Mouse (Mus musculus) liver, postnatal 0 days (tissue): Measurements from ENCODE around the gene Acox2. TPM values are rescaled to one million over a fixed set of nuclear protein-coding genes. Genes with fewer than 3 reads are reported as not detected.
A peak's percentile ranks its signal among the peaks of the same experiment; 100 is the strongest.

Experiments used
- ATAC-seq: fragments of 200-750 bp; cut with Nextera tagmentation; 2 replicates; pipeline ENCODE4 v1.8.0; 2017; ENCODE audit warnings: mild to moderate bottlenecking, moderate library complexity
- DNase-seq: peaks from one replicate; pipeline ENCODE4 v3.0.0-alpha.2; 2016
- H3K27ac ChIP-seq: fragments of 300-500 bp; sonication (generic); 2 replicates; pipeline ENCODE4 v1.5.1; 2014; ENCODE audit warnings: antibody characterized with exemption, moderate library complexity, mild to moderate bottlenecking, low read depth
- H3K27me3 ChIP-seq: fragments of 300-500 bp; sonication (generic); 2 replicates; pipeline ENCODE4 v1.6.1; 2014; ENCODE audit warnings: low read length, control low read depth, mixed read lengths; ENCODE audit not compliant: insufficient read depth
- H3K36me3 ChIP-seq: fragments of 300-500 bp; sonication (generic); replicated peaks from 2 replicates; pipeline ENCODE4 v1.6.1; 2014; ENCODE audit warnings: mild to moderate bottlenecking, control low read depth, low read length, moderate library complexity, mixed read lengths; ENCODE audit not compliant: insufficient read depth
- H3K4me1 ChIP-seq: fragments of 300-500 bp; sonication (generic); 2 replicates; pipeline ENCODE4 v1.6.1; 2014; ENCODE audit warnings: antibody characterized with exemption, mild to moderate bottlenecking, control low read depth; ENCODE audit not compliant: insufficient read depth
- H3K4me2 ChIP-seq: fragments of 300-500 bp; sonication (generic); 2 replicates; pipeline ENCODE4 v1.6.1; 2014; ENCODE audit warnings: low read depth, mild to moderate bottlenecking, low read length, moderate library complexity, mixed read lengths
- H3K4me3 ChIP-seq: fragments of 300-500 bp; sonication (generic); 2 replicates; pipeline ENCODE4 v1.5.1; 2014; ENCODE audit warnings: low read depth, low read length
- H3K9ac ChIP-seq: fragments of 300-500 bp; sonication (generic); replicated peaks from 2 replicates; pipeline ENCODE4 v1.6.1; 2014; ENCODE audit warnings: mild to moderate bottlenecking, moderate library complexity
- H3K9me3 ChIP-seq: fragments of 300-500 bp; sonication (generic); 2 replicates; pipeline ENCODE4 v1.6.1; 2016; ENCODE audit warnings: mild to moderate bottlenecking, control low read depth, low read length, mixed read lengths
- CTCF ChIP-seq: sonication (generic); IDR thresholded peaks from 2 replicates; pipeline ENCODE4 v1.5.1; 2016; ENCODE audit warnings: antibody characterized with exemption, low read depth
- EP300 ChIP-seq: IDR thresholded peaks from 2 replicates; pipeline ENCODE4 v1.6.1; 2016; ENCODE audit warnings: antibody characterized with exemption, low read depth, mild to moderate bottlenecking
- WGBS: fragments of 180-500 bp; shearing (Covaris S2); extraction: QIAGEN DNeasy Blood & Tissue Kit; methylation state at CpG from one replicate; pipeline ENCODE4 v1.1.7; 2014; ENCODE audit not compliant: insufficient replicate concordance; 5-methylcytosine and 5-hydroxymethylcytosine counted together
- polyA plus RNA-seq: library from polyadenylated mRNA; unstranded; fragments of >200 nt; fragmentation: Nextera tagmentation; extraction: Ambion mirVana; gene quantifications from 2 replicates; pipeline ENCODE4 v1.2.1, GENCODE M21; 2015

The Acox2 gene
- polyA plus RNA-seq, 1 experiment from 2014 or later = 66.7 TPM

GRCm38 (mm10) chr14:8255076-8255729 lies 4.0 kb downstream of the Acox2 start:
- ATAC-seq (no peak), DNase-seq (peak; percentile 58)
- no peaks in the 10 kb centered on the region for H3K9me3 ChIP-seq
- H3K36me3 ChIP-seq = no peaks in the 10 kb centered on the region; the same call in 1 of the 2 replicates
- H3K9ac ChIP-seq = no peak overlapping the region
- H3K4me3 ChIP-seq = no peak overlapping the region
- H3K27me3 ChIP-seq = no peaks in the 10 kb centered on the region
- H3K4me1 ChIP-seq = peaks cover 2% of the 10 kb centered on the region; the same call in 1 of the 2 replicates
- H3K4me2 ChIP-seq = peak overlapping the region; percentile 69
- TF ChIP-seq EP300 (no peak), CTCF (peak; percentile 76)
- no peak overlapping the region for H3K27ac ChIP-seq
- 51% methylated on average over 7 of the region's 7 CpGs for WGBS

- no peak overlapping the region for H3K4me2 ChIP-seq
- TF ChIP-seq CTCF (no peak), EP300 (no peak)
- no peak for DNase-seq
- H3K27me3 ChIP-seq = no peaks in the 10 kb centered on the region
- peaks cover 2% of the 10 kb centered on the region for H3K36me3 ChIP-seq
- H3K27ac ChIP-seq = no peak overlapping the region
- H3K4me1 ChIP-seq = no peaks in the 10 kb centered on the region
- 81% methylated on average over 8 of the region's 8 CpGs for WGBS
- no peak overlapping the region for H3K4me3 ChIP-seq
- no peak overlapping the region for H3K9ac ChIP-seq
- H3K9me3 ChIP-seq = no peaks in the 10 kb centered on the region
- no peak for ATAC-seq
Measured at GRCm38 (mm10) chr14:8251330-8251885, 7.7 kb downstream of the Acox2 start.

GRCm38 (mm10) chr14:8250141-8250871 lies 8.8 kb downstream of the Acox2 start:
- ATAC-seq (no peak), DNase-seq (no peak)
- TF ChIP-seq EP300 = no peak
- TF ChIP-seq CTCF = no peak
- Histone ChIP-seq H3K4me1 (no peaks in the 10 kb centered on the region), H3K27ac (0 out of 2 replicates have a peak overlapping the region, but pooled peaks have one; percentile 24), H3K27me3 (no peaks in the 10 kb centered on the region), H3K4me3 (no peak overlapping the region), H3K36me3 (peaks cover 2% of the 10 kb centered on the region), H3K4me2 (no peak overlapping the region), H3K9me3 (no peaks in the 10 kb centered on the region), H3K9ac (no peak overlapping the region)
- WGBS = 67% methylated on average over 9 of the region's 9 CpGs

DNA sequence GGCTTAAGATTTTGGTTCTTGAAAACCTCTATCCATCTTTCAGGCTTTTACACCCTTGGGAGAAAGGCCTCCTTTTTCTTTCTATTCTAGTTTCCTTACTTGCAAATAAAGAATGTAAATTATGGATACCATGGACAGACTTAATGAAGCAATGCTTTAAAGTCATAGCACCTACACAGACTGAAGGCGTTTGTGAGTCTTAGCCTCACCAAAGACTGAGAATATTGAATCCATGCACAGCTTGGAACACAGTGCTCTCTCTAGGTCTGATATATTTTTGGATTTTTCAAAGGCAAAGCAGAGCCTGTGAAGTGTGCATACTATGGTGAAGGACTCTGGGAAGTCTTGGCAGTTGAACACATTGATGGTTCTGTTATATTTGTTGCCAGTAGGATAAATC lies 9.9 kb downstream of the Acox2 start:
- Histone ChIP-seq H3K9me3 (no peaks in the 10 kb centered on the region), H3K27ac (no peak overlapping the region), H3K36me3 (peaks cover 2% of the 10 kb centered on the region), H3K27me3 (no peaks in the 10 kb centered on the region), H3K4me1 (no peaks in the 10 kb centered on the region), H3K4me2 (no peak overlapping the region), H3K9ac (no peak overlapping the region), H3K4me3 (no peak overlapping the region)
- ATAC-seq = no peak
- TF ChIP-seq EP300 (no peak), CTCF (no peak)
- WGBS = 80% methylated on average over 1 of the region's 1 CpGs
- no peak for DNase-seq

DNA sequence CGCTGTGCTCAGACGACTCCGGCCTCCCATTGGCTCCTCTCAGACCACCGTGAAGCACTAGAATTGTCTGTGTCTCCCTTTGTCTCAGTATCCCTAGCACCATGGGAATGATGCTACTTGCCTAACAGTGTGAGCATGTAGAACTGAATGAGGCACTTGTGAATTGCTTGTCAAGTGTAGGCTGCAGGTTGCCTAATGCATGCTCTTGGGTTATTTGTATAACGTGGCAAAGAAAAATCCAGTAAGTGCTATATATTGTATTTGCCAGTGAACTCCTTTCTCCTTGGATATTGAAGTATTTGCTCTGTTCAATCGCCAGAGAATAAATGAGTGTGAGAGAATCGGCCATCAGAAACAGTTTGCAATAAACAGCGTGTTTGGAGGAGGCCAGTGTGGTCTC lies 12.3 kb downstream of the Acox2 start:
- ATAC-seq = no peak
- peaks cover 9% of the 10 kb centered on the region; the same call in 1 of the 2 replicates for H3K4me1 ChIP-seq
- 81% methylated on average over 8 of the region's 8 CpGs for WGBS

DNA sequence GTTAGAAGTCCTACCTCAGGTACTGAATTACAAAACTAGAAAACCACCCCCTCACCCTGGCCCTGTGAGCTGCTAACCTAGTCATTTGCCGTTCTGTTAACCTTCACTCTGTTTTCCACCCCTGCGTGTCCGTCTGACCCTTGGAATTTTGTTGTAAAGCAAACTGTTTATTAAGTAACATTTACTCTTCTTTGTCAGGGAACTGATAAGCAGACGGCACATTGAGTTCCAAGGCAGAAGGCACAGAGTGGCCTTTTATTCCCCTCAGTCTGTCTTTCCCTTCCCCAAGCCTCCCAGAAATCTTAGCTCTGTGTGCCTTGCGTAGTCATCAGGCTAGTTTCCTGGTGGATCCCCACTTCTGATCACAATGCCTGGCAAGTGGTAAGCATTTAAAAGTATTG lies 14.9 kb downstream of the Acox2 start:
- 51% methylated on average over 5 of the region's 5 CpGs for WGBS
- no peaks in the 10 kb centered on the region for H3K27me3 ChIP-seq
- H3K4me3 ChIP-seq = no peak overlapping the region
- no peak overlapping the region for H3K4me2 ChIP-seq
- H3K9ac ChIP-seq = no peak overlapping the region
- H3K4me1 ChIP-seq = peaks cover 9% of the 10 kb centered on the region; the same call in 1 of the 2 replicates
- H3K9me3 ChIP-seq = no peaks in the 10 kb centered on the region
- ATAC-seq (peak; percentile 94), DNase-seq (peak; percentile 51)
- H3K36me3 ChIP-seq = no peaks in the 10 kb centered on the region; the same call in 1 of the 2 replicates
- TF ChIP-seq CTCF (no peak), EP300 (peak; percentile 95)
- H3K27ac ChIP-seq = peak overlapping the region; percentile 91

More for the DNA sequence above, 12.3 kb downstream of the Acox2 start:
- Histone ChIP-seq H3K9me3 (no peaks in the 10 kb centered on the region), H3K27ac (peak overlapping the region; percentile 91), H3K27me3 (no peaks in the 10 kb centered on the region), H3K4me2 (no peak overlapping the region), H3K4me3 (no peak overlapping the region), H3K36me3 (peaks cover 2% of the 10 kb centered on the region), H3K9ac (no peak overlapping the region)
- no peak for DNase-seq
- TF ChIP-seq EP300 (no peak), CTCF (no peak)
